Mouse (Mus musculus) gastrocnemius, postnatal 25 days (tissue): ENCODE measurements around the gene Taf4. TPM values are rescaled to one million over a fixed set of nuclear protein-coding genes. Genes with fewer than 3 reads are reported as not detected.

Experiments used
- DNase-seq: peaks from one replicate; pipeline ENCODE4 v3.0.0; 2022
- long read RNA-seq, 2 experiments: library from polyadenylated mRNA; stranded (forward); transcript quantifications; one replicate each; pipeline ENCODE4 v2.0.0; 2021
- total RNA-seq, 2 experiments: library from RNA; stranded (reverse); gene quantifications; 1 replicate in 1 of 2; 2 replicates in 1 of 2; pipeline ENCODE4 v1.2.3; 2021

The Taf4 gene
- 1 to 10 TPM; 7.2 to 9.9 TPM for total RNA-seq
- long read RNA-seq, experiment 1: 0 reads
- long read RNA-seq, experiment 2, full-length matches to known transcripts: 1 of 5 reads
- long read RNA-seq, experiment 2, partial matches to known transcripts: 1 of 5 reads
- long read RNA-seq, experiment 2, other reads (novel, unspliced or antisense): 3 of 5 reads

GRCm38 (mm10) chr2:179976628-179977343 lies at the start of gene Taf4:
Gene Taf4 (minus strand): TSS chr2:179976646.
- DNase-seq: peak; percentile 90

GRCm38 (mm10) chr2:180025861-180026200 lies 49.4 kb upstream of the Taf4 start:
- no peak for DNase-seq

- DNase-seq: peak; percentile 41
Measured at GRCm38 (mm10) chr2:180025135-180025860, 48.9 kb upstream of the Taf4 start.

GRCm38 (mm10) chr2:180024401-180025098 lies 48.1 kb upstream of the Taf4 start, which contains the start of gene Lsm14b:
Gene Lsm14b (plus strand): TSS chr2:180024987.
- DNase-seq: peak; percentile 100

- DNase-seq: peak; percentile 32
Measured at GRCm38 (mm10) chr2:180022751-180023150, 46.3 kb upstream of the Taf4 start.

- no peak for DNase-seq
Measured at GRCm38 (mm10) chr2:180020919-180021318, 44.5 kb upstream of the Taf4 start.

GRCm38 (mm10) chr2:180020091-180020661 lies 43.7 kb upstream of the Taf4 start:
- DNase-seq: peak; percentile 39

- DNase-seq: peak; percentile 3
Measured at GRCm38 (mm10) chr2:180018573-180018972, 42.1 kb upstream of the Taf4 start.

- DNase-seq: peak; percentile 4
Measured at GRCm38 (mm10) chr2:180017632-180018031, 41.2 kb upstream of the Taf4 start.

GRCm38 (mm10) chr2:180013686-180014085 lies 37.2 kb upstream of the Taf4 start:
- DNase-seq: peak; percentile 1

GRCm38 (mm10) chr2:180011370-180011769 lies 34.9 kb upstream of the Taf4 start:
- no peak for DNase-seq

GRCm38 (mm10) chr2:180010686-180011085 lies 34.2 kb upstream of the Taf4 start:
- DNase-seq: peak; percentile 0

- DNase-seq: peak; percentile 3
Measured at GRCm38 (mm10) chr2:180006352-180007017, 30.0 kb upstream of the Taf4 start.

- DNase-seq: peak; percentile 12
Measured at GRCm38 (mm10) chr2:180005656-180006351, 29.4 kb upstream of the Taf4 start.

- peak; percentile 2 for DNase-seq
Measured at GRCm38 (mm10) chr2:180001635-180002034, 25.2 kb upstream of the Taf4 start.

- DNase-seq: peak; percentile 1
Measured at GRCm38 (mm10) chr2:179998431-179998830, 22.0 kb upstream of the Taf4 start.

- DNase-seq: peak; percentile 0
Measured at GRCm38 (mm10) chr2:179993071-179993470, 16.6 kb upstream of the Taf4 start.

GRCm38 (mm10) chr2:179989098-179989497 lies 12.7 kb upstream of the Taf4 start:
- no peak for DNase-seq

- DNase-seq: no peak
Measured at GRCm38 (mm10) chr2:179986437-179987022, 10.1 kb upstream of the Taf4 start.

GRCm38 (mm10) chr2:179985695-179986094 lies 9.2 kb upstream of the Taf4 start:
- no peak for DNase-seq

- no peak for DNase-seq
Measured at GRCm38 (mm10) chr2:179984830-179985229, 8.4 kb upstream of the Taf4 start.
